Mouse (Mus musculus): ENCODE measurements around the gene Map3k15. TPM values are rescaled to one million over a fixed set of nuclear protein-coding genes. Genes with fewer than 3 reads are reported as not detected.

Map3k15 gene
- total RNA-seq (2021): 1 to 10 TPM; 1.4 to 2.0 TPM

GRCm38 (mm10) chrX:159988002-159988960 lies at the start of gene Map3k15:
Gene Map3k15, plus strand, starts transcription at chrX:159988433.
- intact Hi-C loops (cut with DNase I): no loop called here
- peak; percentile 55 for DNase-seq

- intact Hi-C loops (cut with DNase I): no loop called here
- DNase-seq: no peak
These were observed 45.7 kb upstream of the Map3k15 start for GRCm38 (mm10) chrX:159942569-159942968.

DNA sequence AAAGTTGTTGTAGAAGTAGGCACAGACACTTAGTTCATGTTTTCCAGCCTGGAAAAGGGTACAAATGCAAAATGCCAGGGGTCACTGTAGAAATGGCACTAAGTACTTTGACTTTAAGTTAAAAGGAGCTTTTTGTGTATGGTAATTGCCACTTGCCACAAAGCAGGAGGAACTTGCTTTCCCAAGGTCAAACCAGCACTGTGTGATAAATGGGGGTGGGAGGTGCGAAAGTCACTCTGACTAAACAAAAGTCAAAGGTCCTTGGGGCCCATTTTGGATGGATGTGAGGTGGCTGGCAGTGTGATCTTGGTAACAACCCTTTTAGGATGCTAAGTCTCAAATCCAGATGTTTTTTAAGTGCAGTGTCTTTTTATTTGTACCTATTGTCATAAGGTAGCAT lies 44.6 kb upstream of the Map3k15 start:
- intact Hi-C loops (cut with DNase I): no loop called here
- DNase-seq: no peak

- DNase-seq: peak; percentile 24
- intact Hi-C loops (cut with DNase I): no loop called here
These were observed 34.4 kb upstream of the Map3k15 start for GRCm38 (mm10) chrX:159953546-159954429.

- intact Hi-C loops (cut with DNase I): no loop called here
- DNase-seq: peak; percentile 82
These were observed 33.8 kb upstream of the Map3k15 start for GRCm38 (mm10) chrX:159954430-159954779.

- intact Hi-C loops (cut with DNase I): no loop called here
- no peak for DNase-seq
These were observed 32.8 kb upstream of the Map3k15 start for GRCm38 (mm10) chrX:159955433-159955832.

GRCm38 (mm10) chrX:159961385-159961784 lies 26.8 kb upstream of the Map3k15 start:
- intact Hi-C loops (cut with DNase I): loop anchor here (5.0 kb wide), 1 partner anchor 334 kb away; the partner anchor contains the start of gene Sh3kbp1

DNA sequence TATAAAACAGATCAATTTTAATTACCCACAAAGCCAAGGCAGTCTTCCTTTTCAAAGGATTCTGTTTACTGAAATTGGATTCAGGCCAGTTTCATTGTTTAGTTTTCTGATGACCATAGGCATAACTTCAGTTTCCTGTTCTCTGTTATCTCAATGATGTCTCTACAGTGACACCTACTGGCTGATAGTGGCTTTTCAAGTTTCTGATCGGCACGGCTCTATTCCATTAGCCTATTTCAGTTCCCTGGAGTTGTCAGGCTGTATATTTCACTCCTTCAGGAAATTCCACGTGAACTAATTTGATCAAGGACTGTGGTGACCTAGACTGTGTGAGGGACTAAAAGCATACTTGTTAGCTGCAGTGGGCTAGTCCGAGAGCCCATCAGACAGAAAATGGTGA lies 25.0 kb upstream of the Map3k15 start:
- intact Hi-C loops (cut with DNase I): loop anchor here (5.0 kb wide), 1 partner anchor 336 kb away; the partner anchor contains the start of gene Sh3kbp1
- DNase-seq: peak; percentile 42

More at GRCm38 (mm10) chrX:159961385-159961784, 26.8 kb upstream of the Map3k15 start:
- DNase-seq: no peak

DNA sequence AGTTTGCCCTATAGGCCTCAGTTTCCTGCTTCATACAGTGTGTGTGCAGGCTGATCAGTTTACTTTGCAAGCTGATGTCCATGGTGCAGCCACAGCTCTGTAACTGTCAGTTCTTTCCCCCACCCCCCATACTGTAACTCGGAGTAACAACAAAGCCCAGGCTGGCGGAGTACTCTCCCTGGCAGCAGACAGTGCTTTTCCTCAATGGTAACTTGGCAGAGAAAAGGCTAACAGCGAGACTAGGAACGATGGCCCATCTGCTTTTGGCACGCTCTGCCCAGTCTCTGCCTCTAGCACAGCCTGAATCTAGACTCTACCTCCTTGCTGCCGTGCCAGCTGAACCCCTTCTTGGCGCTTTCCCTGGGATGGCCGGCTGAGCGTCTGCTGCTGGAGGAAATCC lies 24.3 kb upstream of the Map3k15 start:
- DNase-seq: peak; percentile 87
- intact Hi-C loops (cut with DNase I): loop anchor here (5.0 kb wide), 1 partner anchor 337 kb away; the partner anchor contains the start of gene Sh3kbp1

GRCm38 (mm10) chrX:159969025-159969424 lies 19.2 kb upstream of the Map3k15 start:
- DNase-seq: no peak
- intact Hi-C loops (cut with DNase I): no loop called here

GRCm38 (mm10) chrX:159971091-159971779 lies 17.0 kb upstream of the Map3k15 start:
- DNase-seq: no peak
- intact Hi-C loops (cut with DNase I): loop anchor here (10.0 kb wide), 1 partner anchor 144 kb away; no protein-coding TSS in a partner anchor

DNA sequence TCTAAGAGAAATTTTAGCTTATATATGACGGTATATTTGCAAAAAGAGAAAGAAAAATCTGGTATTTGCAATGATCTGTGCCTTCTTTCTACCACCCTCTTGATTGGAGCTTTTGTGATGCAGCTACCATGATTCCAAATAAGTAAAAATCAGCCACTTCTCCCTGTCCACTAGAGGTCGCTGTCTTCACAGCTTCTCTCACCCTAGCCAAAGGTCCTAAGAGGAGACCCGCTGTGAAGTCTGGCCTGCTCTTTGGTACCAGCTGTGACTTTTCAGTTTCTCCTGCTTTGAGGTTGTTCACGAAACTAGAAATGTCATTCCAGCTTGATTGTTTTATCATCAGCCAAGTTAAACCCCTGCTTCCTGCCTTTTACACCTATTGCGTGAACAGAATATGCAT lies 14.5 kb upstream of the Map3k15 start:
- intact Hi-C loops (cut with DNase I): loop anchor here (10.0 kb wide), 1 partner anchor 141 kb away; no protein-coding TSS in a partner anchor
- peak; percentile 55 for DNase-seq

DNA sequence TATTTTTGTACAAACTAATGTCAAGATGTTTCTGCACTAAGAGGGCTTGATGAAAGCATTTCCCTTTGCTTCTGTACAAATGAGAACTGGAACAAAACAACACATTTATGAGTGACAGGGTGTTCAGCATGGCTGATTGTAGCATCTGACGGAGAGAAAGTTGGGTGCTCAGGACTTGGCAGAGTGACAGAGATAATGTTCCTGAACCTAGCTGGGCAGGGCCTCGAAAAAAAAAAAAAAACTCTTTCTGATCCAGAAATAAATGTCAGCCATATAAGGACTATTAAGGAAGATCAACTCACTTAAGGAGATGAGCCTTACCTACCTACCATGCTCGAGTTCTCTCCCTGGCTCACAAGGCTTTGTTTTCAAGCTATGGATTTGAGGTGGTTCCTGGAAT lies 12.0 kb upstream of the Map3k15 start:
- no peak for DNase-seq
- intact Hi-C loops (cut with DNase I): loop anchor here (10.0 kb wide), 1 partner anchor 139 kb away; no protein-coding TSS in a partner anchor

DNA sequence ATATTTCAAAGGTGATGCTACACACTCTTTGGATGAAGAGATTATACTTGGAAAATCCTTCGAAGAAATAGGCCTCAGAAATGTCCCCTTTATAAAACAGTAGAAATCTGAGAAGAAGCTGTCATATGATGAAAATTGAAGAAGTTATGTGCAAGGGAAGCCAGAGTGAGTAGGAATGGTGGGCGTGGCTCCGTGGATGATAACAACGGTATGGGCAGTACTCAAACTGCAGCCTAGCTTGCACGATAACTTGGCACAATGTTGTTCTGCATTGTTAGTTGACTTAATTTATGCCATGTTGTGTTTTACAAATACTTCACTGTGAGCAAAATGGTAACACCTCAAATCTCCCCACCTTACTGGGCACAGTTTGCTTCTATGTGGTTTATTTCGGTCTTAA lies 7.6 kb downstream of the Map3k15 start:
- intact Hi-C loops (cut with DNase I): no loop called here

DNA sequence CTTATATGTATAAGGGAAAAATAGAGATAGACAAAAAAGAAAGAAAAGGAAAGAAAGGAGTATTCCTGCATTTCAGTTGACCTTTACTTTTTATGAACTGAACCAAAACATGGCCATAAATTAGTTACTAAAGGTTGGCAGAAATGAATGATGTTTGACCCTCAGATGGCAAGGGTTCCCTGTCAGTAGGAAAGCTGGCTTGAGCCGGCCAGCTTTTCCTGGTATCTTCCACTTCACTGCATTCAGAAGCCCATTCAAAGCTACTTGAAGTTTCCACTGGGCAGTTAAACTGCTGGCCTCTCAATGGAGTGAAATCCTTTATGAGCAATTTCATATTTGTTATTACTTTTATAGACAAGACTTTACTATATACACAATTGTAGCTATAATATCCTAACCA lies 65.1 kb downstream of the Map3k15 start:
- DNase-seq: no peak
- intact Hi-C loops (cut with DNase I): no loop called here

More for the DNA sequence above, 7.6 kb downstream of the Map3k15 start:
- no peak for DNase-seq

DNA sequence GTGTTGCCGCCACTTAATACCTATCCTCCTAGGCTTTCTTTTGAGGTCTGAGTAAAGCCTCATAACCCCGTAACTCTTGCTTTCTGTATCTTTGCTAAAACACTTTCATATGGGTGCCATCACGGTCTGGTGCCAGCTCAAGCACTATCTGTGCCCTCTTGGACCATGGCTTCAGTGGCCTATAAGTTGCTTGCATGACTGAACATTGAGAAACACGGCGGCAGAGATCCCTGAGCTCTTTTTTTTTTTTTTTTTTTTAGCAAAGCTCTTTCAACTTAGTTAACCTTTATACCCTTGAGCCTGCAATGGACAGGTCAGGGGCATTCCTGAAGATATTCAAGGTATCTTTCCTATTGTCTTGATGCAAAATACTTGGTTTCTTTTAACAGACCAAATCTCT lies 66.4 kb downstream of the Map3k15 start:
- DNase-seq: no peak
- intact Hi-C loops (cut with DNase I): no loop called here

DNA sequence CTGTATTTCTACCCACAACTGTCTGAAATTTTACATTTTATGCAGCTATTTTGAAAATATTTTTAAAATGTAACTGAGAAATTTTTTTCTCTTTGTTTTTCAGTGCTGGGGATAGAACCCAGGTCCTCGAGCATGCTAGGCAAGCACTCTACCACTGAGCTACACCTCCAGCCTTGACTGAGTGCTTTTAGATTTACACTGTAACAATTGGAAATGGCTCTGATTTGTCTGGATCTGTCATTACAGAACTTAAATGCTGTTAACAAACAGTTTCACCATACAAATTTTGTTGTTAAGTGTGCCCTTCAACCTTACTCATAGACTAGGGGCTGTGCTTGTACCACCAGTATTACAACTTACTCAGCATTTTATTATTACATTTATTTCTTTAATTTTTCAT lies 103.7 kb downstream of the Map3k15 start:
- intact Hi-C loops (cut with DNase I): no loop called here

DNA sequence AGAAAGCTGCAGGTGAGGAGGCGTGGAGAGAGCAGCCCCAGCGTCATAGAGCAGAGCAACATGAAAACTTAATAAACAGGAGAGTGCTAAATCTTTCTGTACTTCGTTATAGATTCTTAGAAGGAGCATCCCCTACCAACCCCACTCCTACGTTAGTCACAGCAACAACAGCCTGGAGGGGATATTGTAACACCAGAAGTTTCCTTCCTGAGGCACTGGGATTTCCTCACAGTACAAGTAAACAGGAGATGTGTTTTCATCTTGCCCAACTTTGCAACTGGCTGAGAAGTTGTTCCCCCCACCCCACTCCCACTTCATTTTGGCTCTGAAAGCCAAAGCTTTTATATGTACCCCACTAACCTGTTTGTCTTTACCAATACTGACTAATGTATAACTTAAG lies 119.6 kb downstream of the Map3k15 start:
- intact Hi-C loops (cut with DNase I): no loop called here

More for the DNA sequence above, 103.7 kb downstream of the Map3k15 start:
- DNase-seq: no peak

GRCm38 (mm10) chrX:160113777-160114176 lies 125.5 kb downstream of the Map3k15 start:
- intact Hi-C loops (cut with DNase I): loop anchor here (10.0 kb wide), 2 partner anchors 139 to 669 kb away; no protein-coding TSS in a partner anchor
- DNase-seq: no peak

More for the DNA sequence above, 119.6 kb downstream of the Map3k15 start:
- no peak for DNase-seq

GRCm38 (mm10) chrX:160116074-160116473 lies 127.8 kb downstream of the Map3k15 start:
- no peak for DNase-seq
- intact Hi-C loops (cut with DNase I): loop anchor here (5.0 to 10.0 kb wide), 3 partner anchors 141 to 671 kb away; partner anchors contain the start of gene Sh3kbp1
